Mouse (Mus musculus) heart, adult 11 months (tissue): ENCODE measurements at regions not wholly inside any gene's neighbourhood (a gene's known extent, or its start where the extent isn't known, plus 50 kb on each side); places are given as distances from the start of the nearest gene placed in this dataset.
A peak's percentile ranks its signal among the peaks of the same experiment; 100 is the strongest.

Experiments
- DNase-seq: peaks from one replicate; pipeline ENCODE4 v3.0.0; 2022

DNA sequence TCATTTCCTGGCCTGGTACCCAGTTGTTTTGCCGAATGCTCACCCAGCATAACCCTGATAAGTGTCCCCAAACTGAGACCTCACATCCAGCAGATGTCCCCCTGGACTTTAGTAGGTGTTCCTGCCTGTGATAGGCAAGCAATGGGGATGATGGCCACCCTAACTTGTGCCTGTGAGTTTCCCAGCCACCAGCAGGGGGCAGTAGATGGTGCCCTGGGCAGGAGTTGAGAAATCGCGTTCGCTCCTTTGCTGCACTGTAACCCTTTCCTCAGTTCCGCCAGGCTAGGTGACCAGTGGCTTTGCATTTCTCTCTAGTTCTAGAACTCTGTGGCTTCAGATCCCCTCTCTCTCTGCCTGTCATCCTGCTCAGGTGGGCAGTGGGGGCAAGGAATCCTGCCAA lies 137.9 kb upstream of the Zc3h12a start:
- DNase-seq: no peak

GRCm38 (mm10) chr4:125265065-125265464 lies 137.4 kb upstream of the Zc3h12a start:
- no peak for DNase-seq

GRCm38 (mm10) chr4:125261547-125261946 lies 133.9 kb upstream of the Zc3h12a start:
- no peak for DNase-seq

GRCm38 (mm10) chr4:125259306-125259705 lies 131.7 kb upstream of the Zc3h12a start:
- no peak for DNase-seq

DNA sequence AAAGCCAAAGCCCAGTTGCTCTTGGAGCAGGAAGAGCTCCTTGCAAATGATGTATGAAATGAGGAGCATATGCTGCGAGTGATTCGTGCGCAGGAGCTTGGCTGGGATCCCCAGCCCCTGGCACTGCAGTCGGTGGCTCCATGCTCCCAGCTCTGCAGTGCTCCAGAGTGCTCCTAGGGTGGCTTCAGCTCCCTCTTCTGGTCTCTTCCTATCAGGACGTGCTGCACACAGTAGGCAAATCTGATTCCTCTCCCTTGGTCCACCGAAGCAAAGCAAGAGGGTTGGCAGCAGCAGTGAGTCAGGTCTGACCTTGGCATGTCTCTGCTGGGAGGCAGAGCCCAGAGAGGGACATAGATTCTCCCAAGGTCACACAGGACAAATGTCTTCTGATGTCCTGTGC lies 130.3 kb upstream of the Zc3h12a start:
- no peak for DNase-seq

DNA sequence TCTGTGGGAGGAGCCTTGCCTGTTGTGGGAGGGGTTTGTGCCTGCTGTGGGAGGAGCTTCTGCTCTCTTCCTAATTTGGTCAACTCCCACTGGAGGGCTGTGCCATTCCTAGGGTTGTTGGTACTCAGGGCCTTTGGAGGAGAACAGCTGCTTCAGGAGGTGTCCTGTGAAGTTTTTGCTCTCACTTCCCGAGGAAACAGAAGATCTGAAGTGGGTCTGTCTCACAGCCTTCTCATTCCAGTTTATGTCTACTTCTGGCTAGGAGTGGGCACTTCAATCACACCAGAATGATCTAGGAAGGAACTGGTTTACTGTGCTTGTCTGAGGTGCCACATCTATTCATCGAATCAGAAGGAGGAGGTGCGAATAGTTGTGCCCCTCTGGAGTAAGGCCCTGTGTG lies 125.5 kb upstream of the Zc3h12a start:
- DNase-seq: no peak

GRCm38 (mm10) chr4:125252228-125252627 lies 124.6 kb upstream of the Zc3h12a start:
- DNase-seq: no peak

DNA sequence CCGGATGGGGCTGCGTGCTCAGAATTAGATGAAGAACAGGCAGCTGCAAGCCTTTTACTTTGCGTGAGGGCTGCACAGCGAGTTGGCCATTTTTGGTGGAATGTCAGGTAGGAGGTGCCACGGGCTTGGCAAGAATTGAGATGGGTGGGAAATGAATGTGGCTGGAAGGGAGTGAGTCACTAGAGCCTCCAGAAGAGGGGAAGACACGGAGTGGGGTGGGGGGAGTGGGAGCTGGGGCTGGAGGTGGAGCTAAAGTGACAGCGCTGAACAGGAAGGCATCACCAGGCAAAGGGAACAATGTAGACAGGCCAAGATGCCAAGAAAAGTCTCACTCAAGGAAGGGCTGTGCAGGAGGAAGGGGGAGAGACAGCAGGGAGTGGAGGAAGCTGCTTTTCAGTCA lies 121.4 kb upstream of the Zc3h12a start:
- DNase-seq: no peak

DNA sequence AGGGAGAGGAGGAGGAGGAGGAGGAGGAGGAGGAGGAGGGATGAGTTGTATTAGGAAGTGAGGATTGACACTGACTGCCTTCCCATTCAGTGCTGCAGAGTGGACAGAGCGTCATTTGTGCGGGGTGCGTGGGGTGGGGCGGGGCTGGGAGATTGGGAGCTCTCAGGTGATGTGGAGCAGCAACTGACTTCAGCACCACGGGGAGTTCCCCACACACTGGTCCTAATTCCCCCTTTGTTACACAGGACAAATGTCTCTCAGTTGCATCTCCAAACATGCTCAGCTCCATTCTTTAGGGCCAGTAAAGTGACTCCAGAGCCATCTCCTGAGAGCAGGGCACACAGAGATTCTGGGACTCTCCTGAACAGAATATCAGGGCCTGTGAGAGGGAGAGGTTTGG lies 118.5 kb upstream of the Zc3h12a start:
- DNase-seq: no peak

DNA sequence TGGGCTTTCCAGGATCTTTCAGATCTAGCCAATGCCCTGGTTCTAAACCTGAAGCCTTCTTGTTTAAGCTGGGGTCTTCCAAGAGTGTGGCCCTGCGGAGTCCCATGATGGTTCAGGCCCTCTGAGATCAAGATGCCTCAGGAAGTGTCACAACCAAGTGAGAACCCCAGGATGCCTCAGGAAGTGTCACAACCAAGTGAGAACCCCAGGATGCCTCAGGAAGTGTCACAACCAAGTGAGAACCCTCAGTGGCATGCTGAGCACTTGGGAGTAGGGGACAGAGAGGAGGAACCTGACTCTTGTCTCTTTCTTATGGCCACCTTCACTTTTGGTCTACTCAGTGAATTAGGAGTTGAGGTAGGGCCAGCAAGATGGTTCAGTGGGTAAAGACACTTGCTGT lies 114.9 kb upstream of the Zc3h12a start:
- DNase-seq: no peak

- no peak for DNase-seq
Observed at GRCm38 (mm10) chr4:125241577-125242262, 114.1 kb upstream of the Zc3h12a start.

- no peak for DNase-seq
Observed at GRCm38 (mm10) chr4:125231711-125232260, 104.1 kb upstream of the Zc3h12a start.

- DNase-seq: no peak
Observed at GRCm38 (mm10) chr4:125227194-125227593, 99.6 kb upstream of the Zc3h12a start.

DNA sequence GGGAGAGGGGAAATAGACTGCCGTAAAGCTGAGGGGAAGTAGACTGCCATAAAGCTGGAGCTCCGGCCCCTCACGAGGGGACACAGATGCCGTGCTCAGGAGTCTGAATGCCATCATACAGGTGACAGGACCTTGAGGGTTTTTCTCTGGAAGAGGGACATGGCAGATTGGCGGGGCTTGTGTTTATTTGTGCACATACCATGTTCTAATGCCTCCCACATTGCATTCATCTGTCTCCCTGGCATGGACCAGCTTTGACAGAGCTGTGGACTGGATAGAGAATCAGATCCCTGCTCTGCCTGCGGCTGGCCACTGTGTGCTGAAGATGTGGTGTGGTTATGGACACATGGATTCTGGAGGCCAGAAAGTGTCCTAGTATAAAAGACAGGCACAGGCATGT lies 95.3 kb upstream of the Zc3h12a start:
- no peak for DNase-seq

DNA sequence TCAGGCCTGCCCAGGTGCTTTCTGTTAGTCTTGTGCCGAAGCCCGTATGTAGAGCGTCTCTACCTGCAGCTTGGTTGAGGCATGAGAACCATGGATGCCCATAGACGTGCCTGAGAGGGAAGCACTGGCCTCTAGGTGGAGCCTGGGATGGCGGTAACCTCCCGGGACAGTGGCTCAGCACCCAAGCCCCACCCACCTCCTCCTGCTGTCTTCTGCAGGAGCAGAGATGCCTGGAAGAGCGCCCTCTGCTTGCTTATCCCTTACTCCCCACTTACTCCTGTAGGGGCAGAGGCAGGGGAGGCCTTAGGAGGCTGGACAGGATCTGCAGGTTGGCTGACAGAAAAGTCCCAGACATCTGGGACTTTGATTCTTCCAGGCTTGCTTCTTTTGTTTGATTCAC lies 92.7 kb upstream of the Zc3h12a start:
- no peak for DNase-seq

DNA sequence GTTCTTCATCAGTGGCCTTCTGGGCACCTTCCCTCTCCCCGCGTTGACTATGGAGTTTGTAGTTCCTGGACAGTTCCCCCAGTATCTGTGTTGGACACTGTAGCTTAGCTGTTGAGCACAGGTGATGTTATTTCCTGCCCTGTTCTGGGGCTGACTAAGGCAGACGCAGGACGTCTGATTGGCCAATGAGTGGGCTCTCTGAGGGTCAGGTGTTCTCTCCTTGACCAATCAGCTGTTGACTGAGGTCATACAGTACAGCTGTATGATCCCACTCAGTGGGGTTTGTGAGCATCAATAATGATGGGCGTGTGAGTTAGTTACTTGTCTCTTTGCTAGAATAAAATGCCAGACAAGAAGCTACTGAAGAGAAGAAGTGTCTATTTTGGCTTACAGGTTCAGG lies 91.6 kb upstream of the Zc3h12a start:
- DNase-seq: no peak

- no peak for DNase-seq
Observed at GRCm38 (mm10) chr4:125214306-125214705, 86.7 kb upstream of the Zc3h12a start.

GRCm38 (mm10) chr4:125212176-125212530 lies 84.5 kb upstream of the Zc3h12a start:
- DNase-seq: no peak

- DNase-seq: peak; percentile 93
Observed at GRCm38 (mm10) chr4:125211459-125212175, 84.0 kb upstream of the Zc3h12a start.

- DNase-seq: no peak
Observed at GRCm38 (mm10) chr4:125210719-125211118, 83.1 kb upstream of the Zc3h12a start.

DNA sequence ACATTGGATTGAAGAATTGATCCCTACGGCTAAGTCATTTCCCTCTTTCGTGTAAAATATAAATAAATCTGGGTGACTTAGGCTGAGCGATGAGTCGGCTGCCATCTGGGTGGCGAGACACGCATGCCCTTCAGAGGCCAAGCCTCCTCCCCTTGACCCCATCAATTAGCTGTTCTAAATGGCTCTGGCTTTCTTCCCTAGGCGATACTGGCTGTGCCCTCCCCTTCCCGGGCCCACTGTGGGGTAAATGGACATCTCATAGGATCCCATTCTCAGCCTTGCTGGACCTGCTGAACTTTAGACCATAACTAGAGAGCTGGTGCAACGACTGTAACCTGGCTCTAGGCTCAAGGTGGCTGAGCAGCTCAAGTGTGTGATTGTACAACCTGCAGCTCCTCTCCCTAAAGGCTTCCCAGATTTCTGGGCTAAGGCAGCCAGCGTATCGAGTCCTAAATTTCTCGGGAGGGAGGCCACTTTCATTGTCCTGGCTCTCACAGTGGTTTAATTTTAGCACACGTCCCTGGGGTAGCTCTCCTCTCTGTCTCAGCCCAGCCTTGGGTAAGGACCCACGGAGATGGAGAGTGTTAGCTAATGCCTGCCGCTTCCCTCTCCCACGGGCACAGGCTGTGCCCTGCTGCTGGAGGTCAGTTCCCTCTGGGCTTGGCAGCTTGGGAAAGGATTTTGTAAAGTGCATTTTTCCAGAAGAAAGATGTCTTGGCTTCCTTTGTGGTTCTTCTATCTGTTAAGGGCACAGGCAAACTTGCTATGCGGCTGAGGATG lies 80.7 kb upstream of the Zc3h12a start:
- no peak for DNase-seq

DNA sequence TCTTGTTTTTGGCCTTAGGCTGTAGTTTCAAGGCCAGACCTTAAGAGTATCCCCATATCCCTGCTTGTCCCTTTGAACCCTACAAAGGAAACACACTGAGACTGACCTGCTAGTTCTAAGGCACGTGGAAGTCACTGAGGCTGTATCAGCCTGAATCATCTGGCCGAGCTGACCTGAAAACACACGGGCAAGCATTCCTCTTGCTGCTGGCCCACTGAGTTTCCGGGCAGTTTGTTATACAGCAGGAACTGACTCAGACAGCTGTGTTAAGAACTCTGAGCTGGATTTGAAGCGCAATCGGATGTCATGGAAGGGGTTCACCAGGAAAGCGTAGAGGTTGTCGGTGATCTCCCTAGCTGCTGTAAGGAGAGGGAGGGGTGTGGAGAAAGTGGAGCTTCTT lies 75.9 kb upstream of the Zc3h12a start:
- no peak for DNase-seq

- DNase-seq: no peak
Observed at GRCm38 (mm10) chr4:125201638-125202325, 74.1 kb upstream of the Zc3h12a start.
